Mouse (Mus musculus) CH12.LX (cell line): ENCODE measurements around the gene Cd36. TPM values are rescaled to one million over a fixed set of nuclear protein-coding genes. Genes with fewer than 3 reads are reported as not detected.

Experiments used
- DNase-seq: peaks from one replicate; pipeline ENCODE4 v3.0.0-alpha.2; 2013; ENCODE audit errors: extremely low read depth
- H3K27ac ChIP-seq: 2 replicates; pipeline ENCODE4 v1.5.1; 2012; ENCODE audit warnings: low read depth, mild to moderate bottlenecking, control low read depth, moderate library complexity; ENCODE audit not compliant: insufficient read depth
- H3K27me3 ChIP-seq: replicated peaks from 2 replicates; pipeline ENCODE3; 2012; ENCODE audit warnings: inconsistent platforms
- H3K36me3 ChIP-seq, 2 experiments: replicated peaks in 1 of 2; 2 replicates each; pipeline versions ENCODE3 to v1.6.1; 2012; ENCODE audit warnings: inconsistent platforms in 1 of 2, low read length in 1 of 2, mild to moderate bottlenecking in 1 of 2, mixed read lengths in 1 of 2, moderate library complexity in 1 of 2; ENCODE audit not compliant: control insufficient read depth in 1 of 2, insufficient read depth in 1 of 2
- H3K4me1 ChIP-seq, 2 experiments: 2 replicates each; pipeline ENCODE4 v1.6.1; 2012; ENCODE audit warnings: inconsistent platforms in 1 of 2, moderate library complexity in 1 of 2; ENCODE audit not compliant: insufficient read depth in 2 of 2, control insufficient read depth in 1 of 2
- H3K4me2 ChIP-seq: 2 replicates; pipeline ENCODE4 v1.6.1; 2012; ENCODE audit warnings: low read depth, mild to moderate bottlenecking, control low read depth; ENCODE audit not compliant: poor library complexity, insufficient read depth, severe bottlenecking
- H3K4me3 ChIP-seq, 3 experiments: fragments of 150-350 bp in 1 of 3; sonication (generic) in 1 of 3; replicated peaks in 1 of 3; 2 replicates each; pipeline versions ENCODE3 to v1.5.1; 2011 to 2012; ENCODE audit warnings: low read depth in 2 of 3, low read length in 2 of 3, mild to moderate bottlenecking in 2 of 3, moderate library complexity in 2 of 3, control low read depth in 1 of 3, improper control_type of control experiment in 1 of 3, inconsistent platforms in 1 of 3, mixed read lengths in 1 of 3; ENCODE audit not compliant: poor library complexity in 1 of 3
- H3K79me2 ChIP-seq: replicated peaks from 2 replicates; pipeline ENCODE4 v1.6.1; 2012; ENCODE audit warnings: mild to moderate bottlenecking, moderate library complexity; ENCODE audit not compliant: control insufficient read depth, poor library complexity, insufficient read depth, severe bottlenecking; ENCODE audit errors: extremely low read depth
- H3K9ac ChIP-seq: 2 replicates; pipeline ENCODE4 v1.6.1; 2012; ENCODE audit warnings: low read depth, mild to moderate bottlenecking, control low read depth, moderate library complexity; ENCODE audit not compliant: insufficient read depth
- H3K9me3 ChIP-seq: replicated peaks from 2 replicates; pipeline ENCODE3; 2012; ENCODE audit warnings: low read length, inconsistent platforms, mixed read lengths
- BHLHE40 ChIP-seq: IDR thresholded peaks from 2 replicates; pipeline ENCODE4 v1.6.1; 2011; ENCODE audit warnings: mild to moderate bottlenecking, low read depth, low read length, improper control_type of control experiment
- E2F4 ChIP-seq: IDR thresholded peaks from 2 replicates; pipeline ENCODE4 v1.6.1; 2011; ENCODE audit warnings: low read depth, low read length, improper control_type of control experiment; ENCODE audit not compliant: insufficient replicate concordance
- EP300 ChIP-seq: IDR thresholded peaks from 2 replicates; pipeline ENCODE4 v1.6.1; 2011; ENCODE audit warnings: low read length, improper control_type of control experiment
- JUN ChIP-seq: IDR thresholded peaks from 2 replicates; pipeline ENCODE4 v1.6.1; 2011; ENCODE audit warnings: low read depth, mild to moderate bottlenecking, low read length, improper control_type of control experiment, moderate library complexity; ENCODE audit not compliant: insufficient read depth
- JUND ChIP-seq: conservative IDR thresholded peaks from 2 replicates; pipeline ENCODE4 v1.6.1; 2011; ENCODE audit warnings: low read depth, low read length, improper control_type of control experiment
- MAX ChIP-seq: IDR thresholded peaks from 2 replicates; pipeline ENCODE4 v1.6.1; 2011; ENCODE audit warnings: low read length, improper control_type of control experiment
- MYC ChIP-seq: IDR thresholded peaks from 2 replicates; pipeline ENCODE4 v1.6.1; 2011; ENCODE audit warnings: low read depth, mild to moderate bottlenecking, improper control_type of control experiment, low read length
- POLR2AphosphoS2 ChIP-seq: IDR thresholded peaks from 2 replicates; pipeline ENCODE4 v1.6.1; 2011; ENCODE audit warnings: low read depth, low read length, improper control_type of control experiment
- RCOR1 ChIP-seq: conservative IDR thresholded peaks from 2 replicates; pipeline ENCODE4 v1.6.1; 2012; ENCODE audit warnings: low read depth, mild to moderate bottlenecking, inconsistent platforms, low read length, improper control_type of control experiment
- SMC3 ChIP-seq: IDR thresholded peaks from 2 replicates; pipeline ENCODE4 v1.6.1; 2011; ENCODE audit warnings: low read depth, low read length, improper control_type of control experiment
- TBP ChIP-seq: conservative IDR thresholded peaks from 2 replicates; pipeline ENCODE4 v1.6.1; 2011; ENCODE audit warnings: low read depth, low read length, improper control_type of control experiment
- USF2 ChIP-seq: conservative IDR thresholded peaks from 2 replicates; pipeline ENCODE4 v1.6.1; 2011; ENCODE audit warnings: low read depth, low read length, improper control_type of control experiment
- ZKSCAN1 ChIP-seq: IDR thresholded peaks from 2 replicates; pipeline ENCODE4 v1.6.1; 2012; ENCODE audit warnings: low read depth, inconsistent platforms, low read length, improper control_type of control experiment, borderline replicate concordance
- ZMIZ1 ChIP-seq: IDR thresholded peaks from 2 replicates; pipeline ENCODE4 v1.6.1; 2012; ENCODE audit warnings: low read depth, mild to moderate bottlenecking, inconsistent platforms, low read length, improper control_type of control experiment
- dilution Hi-C: fragments of 300-500 bp; cut with MboI; formaldehyde crosslinking; loops from 2 replicates; pipeline ENCODE4 v1.14.3; 2020; ENCODE audit warnings: low sequenced_read_pairs; ENCODE audit not compliant: extremely low pct_unique_long_range_greater_than_20kb, extremely low pct_ligation_motif_present
- in situ Hi-C: fragments of 300-500 bp; cut with MboI; formaldehyde crosslinking; loops from 3 replicates; pipeline ENCODE4 v1.14.3; 2019; ENCODE audit warnings: low sequenced_read_pairs, low pct_ligation_motif_present, low pct_unique_long_range_greater_than_20kb, mixed read lengths
- polyA plus RNA-seq: library from polyadenylated mRNA; unstranded; fragments of >175 nt; gene quantifications from 2 replicates; pipeline ENCODE4 v1.2.1, GENCODE M21; 2012; ENCODE audit warnings: low read depth; ENCODE audit not compliant: insufficient read length
- total RNA-seq, 2 experiments: library from RNA; depleted of rRNA; stranded (reverse); fragments of 300-350 nt in 1 of 2; fragments of >200 nt in 1 of 2; gene quantifications; 2 replicates each; pipeline ENCODE4 v1.2.3; 2012 to 2014

Gene Cd36
- total and polyA plus RNA-seq, 3 experiments, result 145 to 690 (median 608) TPM

DNA sequence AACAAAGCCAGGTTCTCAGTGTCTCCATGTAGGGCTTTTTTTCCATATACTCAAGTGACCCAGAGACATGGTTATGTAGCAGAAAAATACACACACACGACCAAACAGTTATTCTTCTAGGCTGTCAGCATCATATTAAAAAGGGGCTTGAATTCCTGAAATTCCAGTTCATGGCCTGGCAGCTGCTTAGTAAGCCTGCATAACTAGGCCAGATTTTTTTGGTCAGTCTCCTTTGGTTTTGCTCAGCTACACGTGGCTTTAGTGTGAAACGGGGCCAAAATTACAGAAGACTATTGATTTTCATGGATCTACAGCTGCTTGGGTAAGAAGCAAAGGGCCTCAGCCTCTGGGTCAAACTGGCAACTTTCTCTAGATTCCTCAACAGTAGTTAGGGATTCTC is 148.8 kb downstream of the Cd36 start:
- H3K9ac ChIP-seq, result no peak overlapping the region
- no peaks in the 10 kb centered on the region for H3K4me1 ChIP-seq
- no peaks in the 10 kb centered on the region for H3K27me3 ChIP-seq
- DNase-seq, result no peak
- in situ Hi-C loops, result no loop called here
- no peak overlapping the region for H3K27ac ChIP-seq
- no peaks in the 10 kb centered on the region for H3K36me3 ChIP-seq
- H3K79me2 ChIP-seq, result no peaks in the 10 kb centered on the region
- TF ChIP-seq USF2, result no peak
- TF ChIP-seq RCOR1, result no peak
- no peak for TF ChIP-seq MYC
- TF ChIP-seq JUND, result no peak
- TF ChIP-seq SMC3, result no peak
- no peak for TF ChIP-seq ZKSCAN1
- TF ChIP-seq MAX, result no peak
- no peak for TF ChIP-seq ZMIZ1
- TF ChIP-seq POLR2AphosphoS2, result no peak
- TF ChIP-seq EP300, result no peak
- no peak for TF ChIP-seq E2F4
- no peak for TF ChIP-seq TBP
- no peak for TF ChIP-seq BHLHE40
- no peak for TF ChIP-seq JUN
- H3K4me2 ChIP-seq, result no peak overlapping the region
- no peaks in the 10 kb centered on the region for H3K9me3 ChIP-seq
- dilution Hi-C loops, result no loop called here
- H3K4me3 ChIP-seq, result no peak overlapping the region

Other genes with a start within 250 kb of the Cd36 start
- gene Gnat3, start 73.7 kb upstream of the Cd36 start, total RNA-seq (2012; rRNA removed), result 0.51 and 0.97 TPM in 2 replicates
- 0.74 and 1.2 TPM in 2 replicates for gene Gnat3, start 73.7 kb upstream of the Cd36 start, total RNA-seq (2014; rRNA removed)
- 0.57 and 0.65 TPM in 2 replicates for gene Gnat3, start 73.7 kb upstream of the Cd36 start, polyA plus RNA-seq